Mouse (Mus musculus): ENCODE data around the gene Mrgprg. TPM values are rescaled to one million over a fixed set of nuclear protein-coding genes. Genes with fewer than 3 reads are reported as not detected.

Gene Mrgprg
- total RNA-seq (2021): not detected

- DNase-seq (ENCODE audit: low spot score in 2 of 2): no peak
- intact Hi-C loops (cut with DNase I): no loop called here
Observed at GRCm38 (mm10) chr7:143766893-143767292, at the start of gene Mrgprg. Mrgprg (minus strand) TSS chr7:143766993.

- intact Hi-C loops (cut with DNase I): no loop called here
- DNase-seq (ENCODE audit: low spot score in 2 of 2): no peak
Observed at GRCm38 (mm10) chr7:143808909-143809308, 42.1 kb upstream of the Mrgprg start.

GRCm38 (mm10) chr7:143805199-143805624 lies 38.4 kb upstream of the Mrgprg start:
- intact Hi-C loops (cut with DNase I): no loop called here
- peak; percentile 16 to 32 for DNase-seq (ENCODE audit: low spot score in 2 of 2)

GRCm38 (mm10) chr7:143801195-143802065 lies 34.6 kb upstream of the Mrgprg start:
- intact Hi-C loops (cut with DNase I): no loop called here
- no peak for DNase-seq (ENCODE audit: low spot score in 2 of 2)

- no peak for DNase-seq (ENCODE audit: low spot score in 2 of 2)
- intact Hi-C loops (cut with DNase I): no loop called here
Observed at GRCm38 (mm10) chr7:143800770-143801169, 34.0 kb upstream of the Mrgprg start.

- DNase-seq (ENCODE audit: low spot score in 2 of 2): no peak
- intact Hi-C loops (cut with DNase I): no loop called here
Observed at GRCm38 (mm10) chr7:143798783-143799182, 32.0 kb upstream of the Mrgprg start.

- intact Hi-C loops (cut with DNase I): no loop called here
- DNase-seq (ENCODE audit: low spot score in 2 of 2): no peak
Observed at GRCm38 (mm10) chr7:143793121-143793520, 26.3 kb upstream of the Mrgprg start.

- intact Hi-C loops (cut with DNase I): no loop called here
- DNase-seq (ENCODE audit: low spot score in 2 of 2): no peak
Observed at GRCm38 (mm10) chr7:143792336-143792985, 25.7 kb upstream of the Mrgprg start.

GRCm38 (mm10) chr7:143783996-143784829 lies 17.4 kb upstream of the Mrgprg start, which contains the start of gene Mrgpre:
Mrgpre (minus strand) TSS chr7:143784500.
- intact Hi-C loops (cut with DNase I): no loop called here
- DNase-seq (ENCODE audit: low spot score in 2 of 2): peak; percentile 67 to 73

- DNase-seq (ENCODE audit: low spot score in 2 of 2): no peak
- intact Hi-C loops (cut with DNase I): no loop called here
Observed at GRCm38 (mm10) chr7:143783378-143783995, 16.7 kb upstream of the Mrgprg start.

GRCm38 (mm10) chr7:143777375-143777774 lies 10.6 kb upstream of the Mrgprg start:
- DNase-seq (ENCODE audit: low spot score in 2 of 2): no peak
- intact Hi-C loops (cut with DNase I): no loop called here

GRCm38 (mm10) chr7:143776137-143776536 lies 9.3 kb upstream of the Mrgprg start:
- intact Hi-C loops (cut with DNase I): no loop called here
- no peak for DNase-seq (ENCODE audit: low spot score in 2 of 2)

- DNase-seq (ENCODE audit: low spot score in 2 of 2): no peak
- intact Hi-C loops (cut with DNase I): no loop called here
Observed at GRCm38 (mm10) chr7:143769461-143769860, 2.7 kb upstream of the Mrgprg start.

GRCm38 (mm10) chr7:143768267-143768666 lies 1.5 kb upstream of the Mrgprg start:
- intact Hi-C loops (cut with DNase I): no loop called here
- no peak for DNase-seq (ENCODE audit: low spot score in 2 of 2)

GRCm38 (mm10) chr7:143764876-143765530 lies 1.8 kb downstream of the Mrgprg start:
- intact Hi-C loops (cut with DNase I): loop anchor here (5.0 kb wide), 1 partner anchor 173 kb away; no protein-coding TSS in a partner anchor

GRCm38 (mm10) chr7:143763794-143764193 lies 3.0 kb downstream of the Mrgprg start:
- no peak for DNase-seq (ENCODE audit: low spot score in 2 of 2)
- intact Hi-C loops (cut with DNase I): loop anchor here (2.0 to 5.0 kb wide), 2 partner anchors 57 to 171 kb away; no protein-coding TSS in a partner anchor

More at GRCm38 (mm10) chr7:143764876-143765530, 1.8 kb downstream of the Mrgprg start:
- DNase-seq (ENCODE audit: low spot score in 2 of 2): no peak

- intact Hi-C loops (cut with DNase I): loop anchor here (10.0 kb wide), 1 partner anchor 274 kb away; no protein-coding TSS in a partner anchor
Observed at GRCm38 (mm10) chr7:143758956-143759355, 7.8 kb downstream of the Mrgprg start.

GRCm38 (mm10) chr7:143757696-143758095 lies 9.1 kb downstream of the Mrgprg start:
- DNase-seq (ENCODE audit: low spot score in 2 of 2): no peak
- intact Hi-C loops (cut with DNase I): loop anchor here (10.0 kb wide), 1 partner anchor 273 kb away; no protein-coding TSS in a partner anchor

More at GRCm38 (mm10) chr7:143758956-143759355, 7.8 kb downstream of the Mrgprg start:
- no peak for DNase-seq (ENCODE audit: low spot score in 2 of 2)

GRCm38 (mm10) chr7:143757027-143757390 lies 9.8 kb downstream of the Mrgprg start:
- DNase-seq (ENCODE audit: low spot score in 2 of 2): peak; percentile 64 to 68
- intact Hi-C loops (cut with DNase I): loop anchor here (10.0 kb wide), 1 partner anchor 272 kb away; no protein-coding TSS in a partner anchor

Measured in left cerebral cortex, postnatal 36 days (tissue).